Mouse (Mus musculus): ENCODE data around the gene Gm20388.

DNA sequence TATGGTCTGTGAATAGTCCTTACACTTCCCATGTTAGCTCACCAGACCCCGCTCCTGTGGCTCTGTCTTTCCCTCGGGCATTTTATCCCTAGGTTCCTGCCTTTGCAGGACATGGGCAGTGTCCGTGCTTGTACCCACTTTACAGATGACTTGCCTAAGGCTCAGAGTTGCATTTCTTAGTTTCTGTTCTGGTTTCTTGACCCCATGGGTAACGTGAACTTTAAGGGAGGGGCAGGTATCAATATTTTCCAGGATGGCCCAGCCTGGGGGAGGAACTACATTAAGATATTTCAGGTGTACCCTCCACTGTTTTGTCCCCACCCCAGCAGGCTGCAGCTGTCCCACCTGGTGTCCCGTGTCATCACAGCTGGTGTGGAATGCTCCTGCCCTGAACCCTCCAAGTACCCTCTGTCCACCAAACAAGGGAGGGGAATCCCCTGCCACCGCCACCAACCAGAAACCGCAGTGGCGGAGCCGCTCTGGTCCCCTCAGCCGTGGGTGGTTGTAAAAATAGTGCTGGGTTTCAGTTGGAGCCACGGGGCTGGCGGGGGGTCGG is 353.8 kb downstream of the Gm20388 start:
- no peak for TF ChIP-seq EP300 (optimal IDR thresholded peaks at IDR 0.05)
- no peak for TF ChIP-seq CTCF (IDR thresholded peaks at IDR 0.05; ENCODE audit: low read depth)
